Mouse (Mus musculus) heart, postnatal 25 days (tissue): ENCODE measurements around the gene Evc2. TPM values are rescaled to one million over a fixed set of nuclear protein-coding genes. Genes with fewer than 3 reads are reported as not detected.
A peak's percentile ranks its signal among the peaks of the same experiment; 100 is the strongest.

Experiments
- DNase-seq: peaks from one replicate; pipeline ENCODE4 v3.0.0; 2022; ENCODE audit warnings: low spot score
- intact Hi-C: fragments of 180-260 bp; cut with DNase I; formaldehyde crosslinking; loops from one replicate; pipeline ENCODE4 v1.15.1; 2025
- total RNA-seq, 2 experiments: library from RNA; stranded (reverse); gene quantifications; 2 replicates each; pipeline ENCODE4 v1.2.3; 2021

The Evc2 gene
- total RNA-seq, result 1 to 10 TPM; 3.6 to 3.9 TPM

DNA sequence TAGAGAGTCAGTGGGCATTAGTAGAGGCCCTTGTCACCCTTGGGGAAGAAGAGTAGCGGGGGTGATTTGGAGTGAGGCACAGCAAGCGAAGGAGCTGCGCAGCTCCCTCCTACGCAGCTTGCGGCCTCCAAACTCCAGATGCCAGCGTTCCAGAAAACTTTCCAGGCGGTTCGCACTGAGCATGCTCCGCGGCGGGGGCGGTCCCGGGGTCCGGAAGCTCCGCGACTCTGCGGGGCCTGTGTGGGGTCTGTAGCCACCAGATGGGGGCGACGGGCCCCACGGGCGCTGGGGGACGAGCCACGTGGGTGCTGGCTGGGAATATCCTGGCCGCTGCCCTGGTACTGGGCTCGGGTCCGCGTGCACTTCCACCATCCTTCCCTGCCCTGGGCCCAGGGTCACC lies at the start of gene Evc2:
TSS of gene Evc2 (plus strand) at position 212 of the 400 bp plus-strand sequence.
- DNase-seq, result peak; percentile 59
- intact Hi-C loops, result no loop called here

GRCm38 (mm10) chr5:37289236-37289635 lies 49.1 kb upstream of the Evc2 start:
- intact Hi-C loops, result loop anchor here (5.0 kb wide), 2 partner anchors 47 to 142 kb away; partner anchors contain the start of gene Crmp1
- no peak for DNase-seq

GRCm38 (mm10) chr5:37290983-37291382 lies 47.3 kb upstream of the Evc2 start:
- no peak for DNase-seq
- intact Hi-C loops, result loop anchor here (10.0 kb wide), 1 partner anchor 804 kb away; no protein-coding TSS in a partner anchor

DNA sequence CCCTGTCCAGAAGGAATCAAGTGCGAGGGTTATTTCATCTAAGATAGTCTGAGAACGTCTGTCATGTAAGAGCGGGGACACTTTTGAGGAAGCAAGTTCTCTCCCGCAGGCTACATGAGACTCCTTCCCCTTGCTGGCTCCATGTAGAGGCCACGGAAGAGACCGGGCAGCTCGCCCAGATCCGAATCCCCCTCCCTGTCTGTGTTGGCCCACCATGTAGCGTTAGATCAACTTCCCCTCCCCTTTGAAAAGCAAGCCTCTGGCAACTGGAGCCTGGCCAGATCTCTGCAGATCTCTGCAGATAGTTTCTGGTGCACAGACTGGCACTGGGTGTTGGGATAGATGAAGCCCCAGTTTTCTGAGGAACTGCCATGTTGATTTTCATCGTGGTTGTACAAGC lies 41.6 kb upstream of the Evc2 start:
- DNase-seq, result no peak
- intact Hi-C loops, result loop anchor here (10.0 kb wide), 1 partner anchor 798 kb away; no protein-coding TSS in a partner anchor

DNA sequence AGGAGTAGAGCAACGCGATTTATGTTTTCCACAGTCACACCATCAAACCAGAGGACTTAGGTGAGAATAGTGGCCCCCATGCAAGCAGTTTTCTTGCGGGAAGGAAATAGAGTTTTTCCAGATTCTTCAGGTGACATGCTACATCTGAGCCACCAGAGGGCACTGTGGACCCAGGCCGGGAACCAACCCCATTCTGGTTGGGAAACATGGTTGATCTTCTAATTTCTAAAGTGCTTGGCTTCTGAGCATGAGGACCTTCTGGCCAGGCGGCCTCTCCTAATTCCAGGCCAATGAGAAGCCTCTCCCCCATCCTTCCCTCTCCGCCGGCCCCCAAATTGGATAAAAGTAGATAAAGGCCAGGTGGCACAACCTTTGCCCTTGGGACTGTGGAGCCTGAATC lies 39.9 kb upstream of the Evc2 start:
- intact Hi-C loops, result loop anchor here (1.0 to 10.0 kb wide), 4 partner anchors 56 to 796 kb away; partner anchors contain the start of gene Stk32b
- DNase-seq, result no peak

GRCm38 (mm10) chr5:37310026-37310425 lies 28.3 kb upstream of the Evc2 start:
- DNase-seq, result no peak
- intact Hi-C loops, result no loop called here

DNA sequence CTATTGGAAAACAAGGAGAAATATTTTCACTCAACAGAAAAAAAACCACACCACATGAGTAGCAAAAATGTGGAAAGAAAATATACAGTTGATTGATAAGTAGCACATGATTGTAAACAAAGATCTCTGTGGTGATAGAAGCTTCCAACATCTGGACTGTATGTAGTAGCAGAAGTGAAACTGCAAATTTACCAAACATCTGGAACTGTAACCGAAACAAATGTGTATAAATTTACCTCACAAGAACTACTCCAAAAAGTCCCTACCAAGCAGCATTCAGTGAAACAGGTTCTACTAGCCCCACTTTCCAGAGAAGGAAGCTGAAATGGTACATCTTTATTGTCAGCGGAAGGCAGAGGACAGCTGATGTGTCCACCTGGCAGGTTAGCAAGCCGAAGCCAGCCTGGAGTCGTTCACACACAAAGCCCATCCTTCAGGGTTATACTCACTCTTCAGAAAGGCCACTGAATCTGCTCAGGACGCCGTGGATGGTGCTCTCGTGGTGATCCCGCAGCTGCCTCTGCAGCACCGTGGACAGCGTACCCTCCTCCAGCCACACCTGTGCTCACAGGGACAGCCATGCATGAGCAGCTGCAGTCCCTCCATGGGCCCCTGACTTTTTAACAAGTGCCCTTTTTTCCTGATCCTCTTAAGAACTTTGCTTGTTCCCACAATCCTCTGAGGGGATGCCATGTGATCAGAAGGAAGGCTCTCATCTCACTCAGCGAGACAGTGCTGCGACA lies 25.1 kb upstream of the Evc2 start:
- DNase-seq, result no peak
- intact Hi-C loops, result no loop called here

DNA sequence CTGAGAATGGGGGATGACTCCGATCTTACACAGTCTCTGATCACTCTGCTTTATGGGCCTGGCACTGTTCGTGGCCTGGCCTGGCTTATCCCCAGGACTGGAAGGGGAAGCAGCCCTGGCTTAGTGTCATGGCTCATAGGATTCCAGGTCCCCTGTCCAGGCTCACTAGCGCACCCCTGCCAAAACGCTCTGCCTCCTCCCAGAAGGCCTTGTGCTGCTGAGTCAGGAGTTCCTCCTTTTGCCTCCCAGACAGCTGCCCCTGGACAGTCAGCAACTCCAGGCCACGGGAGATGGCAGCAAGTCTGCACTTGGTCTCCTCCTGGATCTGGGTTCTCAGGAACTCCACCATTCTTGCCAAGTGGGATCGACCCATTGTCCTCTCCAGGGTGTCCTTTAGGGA lies 19.6 kb upstream of the Evc2 start:
- no peak for DNase-seq
- intact Hi-C loops, result no loop called here

GRCm38 (mm10) chr5:37320174-37320573 lies 18.1 kb upstream of the Evc2 start:
- intact Hi-C loops, result no loop called here
- DNase-seq, result no peak

GRCm38 (mm10) chr5:37320761-37321160 lies 17.5 kb upstream of the Evc2 start:
- intact Hi-C loops, result no loop called here
- no peak for DNase-seq

GRCm38 (mm10) chr5:37326675-37327074 lies 11.6 kb upstream of the Evc2 start:
- no peak for DNase-seq

DNA sequence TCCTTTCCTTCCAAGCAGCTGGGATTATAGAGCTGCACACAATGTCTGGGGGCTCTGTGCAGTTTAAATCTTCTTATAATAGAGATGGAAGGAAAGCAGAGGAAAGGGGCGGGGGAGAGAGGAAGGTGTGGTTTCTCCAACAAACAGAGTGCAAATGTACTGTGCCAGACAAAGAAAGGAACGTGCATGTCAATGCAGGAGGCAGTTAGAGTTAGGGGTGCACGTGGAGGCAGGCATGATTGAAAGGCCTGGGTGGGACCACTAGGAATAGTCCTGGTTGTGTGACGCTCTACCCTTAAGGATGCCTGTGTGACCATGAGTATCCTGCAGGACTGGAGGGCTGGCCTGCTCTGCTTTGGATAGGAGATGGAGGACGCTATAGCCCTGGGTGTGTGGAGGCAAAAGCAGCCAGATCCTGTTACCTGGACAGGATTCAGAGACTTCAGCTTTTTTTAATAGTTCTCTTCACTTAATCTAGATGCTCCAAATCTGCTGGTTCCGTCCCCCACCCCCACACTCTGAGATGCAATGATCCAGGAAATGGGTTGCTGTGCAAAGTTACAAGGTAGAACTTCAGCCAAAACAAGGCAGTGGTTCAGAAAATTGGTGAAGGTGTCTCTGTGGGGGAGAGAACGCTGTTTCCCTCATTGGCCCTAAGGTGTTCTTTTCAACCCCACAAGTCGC lies 7.7 kb upstream of the Evc2 start:
- DNase-seq, result no peak
- intact Hi-C loops, result no loop called here

More at GRCm38 (mm10) chr5:37326675-37327074, 11.6 kb upstream of the Evc2 start:
- intact Hi-C loops, result no loop called here

DNA sequence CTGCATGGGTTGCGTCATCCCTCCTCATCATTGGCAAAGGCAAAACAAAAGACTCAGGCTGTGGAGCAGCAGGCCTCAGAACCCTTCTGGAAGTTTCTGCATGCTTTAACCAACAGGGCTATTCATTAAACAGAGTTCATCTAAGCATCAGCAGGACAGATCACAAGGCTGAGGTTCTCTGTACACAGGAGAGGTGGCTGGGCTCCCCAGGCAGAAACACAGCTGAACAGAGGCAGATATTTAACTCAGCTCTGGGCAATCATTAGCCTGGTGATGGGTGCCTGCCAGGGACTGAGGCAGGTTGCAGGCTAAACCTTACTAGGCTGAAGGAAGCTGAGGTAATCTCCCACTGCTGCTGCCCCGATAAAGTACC lies 7.2 kb upstream of the Evc2 start:
- intact Hi-C loops, result no loop called here
- no peak for DNase-seq

GRCm38 (mm10) chr5:37332066-37332465 lies 6.2 kb upstream of the Evc2 start:
- intact Hi-C loops, result no loop called here
- DNase-seq, result no peak

DNA sequence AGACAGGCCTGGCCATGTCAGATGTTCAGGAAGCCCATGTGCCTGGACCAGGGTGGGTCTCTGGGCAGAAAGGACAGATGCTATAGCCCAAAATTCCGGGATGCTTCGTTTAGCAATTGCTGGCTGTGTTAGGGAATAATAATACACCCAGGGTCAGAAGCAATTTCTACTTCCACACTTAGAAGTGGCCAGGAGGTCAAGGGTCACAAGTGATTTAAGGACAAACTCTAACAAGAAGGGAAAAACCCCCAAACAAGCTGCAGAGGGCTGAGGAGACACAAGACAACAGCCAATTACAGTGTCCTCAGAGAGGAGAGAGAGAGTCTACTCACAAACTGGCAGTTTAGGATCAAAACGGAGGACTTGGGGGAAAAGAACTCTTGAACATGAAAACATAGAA lies 3.2 kb upstream of the Evc2 start:
- intact Hi-C loops, result no loop called here
- no peak for DNase-seq

- DNase-seq, result peak; percentile 60
- intact Hi-C loops, result no loop called here
Measured at GRCm38 (mm10) chr5:37336485-37337105, 1.7 kb upstream of the Evc2 start, which contains the start of gene Evc. Evc (minus strand) TSS chr5:37336894.

- intact Hi-C loops, result no loop called here
- DNase-seq, result no peak
Measured at GRCm38 (mm10) chr5:37337696-37338095, 603 bp upstream of the Evc2 start.

GRCm38 (mm10) chr5:37343962-37344361 lies 5.7 kb downstream of the Evc2 start:
- intact Hi-C loops, result no loop called here
- no peak for DNase-seq

DNA sequence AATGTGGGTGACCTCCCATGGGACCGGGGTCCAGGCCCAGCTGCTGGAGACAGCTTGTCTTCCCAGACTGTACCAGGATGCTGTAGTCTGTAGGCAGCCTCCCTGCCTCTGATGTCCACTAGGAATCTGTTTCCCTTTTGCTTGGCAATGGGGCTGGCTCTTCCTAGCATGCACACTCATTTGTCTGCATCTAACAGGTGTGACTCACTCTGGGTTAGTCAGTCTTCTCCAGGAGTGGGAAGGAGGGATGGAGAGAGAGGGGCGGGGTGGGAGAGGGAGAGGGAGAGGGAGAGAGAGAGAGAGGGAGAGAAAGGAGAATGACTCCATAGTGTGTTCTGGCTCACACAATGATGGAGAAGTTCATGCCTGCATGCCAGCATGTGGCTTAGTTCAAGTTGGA lies 13.5 kb downstream of the Evc2 start:
- intact Hi-C loops, result no loop called here
- DNase-seq, result no peak

DNA sequence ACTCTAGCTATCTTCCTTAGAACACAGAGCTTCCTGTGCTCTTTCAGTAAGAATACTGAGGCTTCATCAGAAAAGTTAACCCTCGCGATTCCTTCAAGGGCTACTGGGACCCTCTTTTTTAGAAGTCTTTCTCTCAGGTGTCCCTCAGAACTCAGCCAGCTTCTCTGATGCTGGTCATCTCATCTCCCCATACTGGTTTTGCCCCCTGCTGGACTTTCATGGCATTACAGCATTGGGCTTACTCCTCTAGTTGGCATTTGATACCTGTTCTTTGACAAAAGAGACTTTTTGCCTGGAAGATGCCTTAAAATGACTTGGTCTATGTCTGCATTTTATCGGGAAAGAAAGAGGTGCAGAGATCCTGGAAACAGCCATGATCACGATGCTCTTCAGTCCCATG lies 16.1 kb downstream of the Evc2 start:
- intact Hi-C loops, result loop anchor here (2.0 kb wide), 1 partner anchor 56 kb away; no protein-coding TSS in a partner anchor
- DNase-seq, result no peak

GRCm38 (mm10) chr5:37356027-37356426 lies 17.7 kb downstream of the Evc2 start:
- intact Hi-C loops, result no loop called here

More at GRCm38 (mm10) chr5:37356027-37356426, 17.7 kb downstream of the Evc2 start:
- no peak for DNase-seq
